Mouse (Mus musculus) adrenal gland, adult 2 months (tissue): ENCODE data around the gene Pigb. TPM values are rescaled to one million over a fixed set of nuclear protein-coding genes. Genes with fewer than 3 reads are reported as not detected.
A peak's percentile ranks its signal among the peaks of the same experiment; 100 is the strongest.
"Not testable (repeated sequence)": the region's sequence is repeated elsewhere in the genome, so short reads cannot be mapped to it uniquely, and the experiment has no call there.

ENCODE experiments used
- DNase-seq: peaks from one replicate; pipeline ENCODE4 v3.0.0; 2021
- long read RNA-seq: library from polyadenylated mRNA; stranded (forward); transcript quantifications from one replicate; pipeline ENCODE4 v2.0.0, GENCODE M21; 2021
- polyA plus RNA-seq: library from polyadenylated mRNA; depleted of rRNA; stranded (reverse); fragments of >200 nt; gene quantifications from 2 replicates; pipeline ENCODE4 v1.2.3, GENCODE M21; 2012; rRNA removed
- total RNA-seq, 2 experiments: library from RNA; stranded (reverse); gene quantifications; 2 replicates each; pipeline ENCODE4 v1.2.3; 2021

The Pigb gene
- 10 to 100 TPM; 13.3 to 14.7 TPM for total RNA-seq
- 7.2 and 9.6 TPM in 2 replicates for polyA plus RNA-seq
- long read RNA-seq, partial matches to known transcripts = 1 of 2 reads
- long read RNA-seq, other reads (novel, unspliced or antisense) = 0 of 2 reads

DNA sequence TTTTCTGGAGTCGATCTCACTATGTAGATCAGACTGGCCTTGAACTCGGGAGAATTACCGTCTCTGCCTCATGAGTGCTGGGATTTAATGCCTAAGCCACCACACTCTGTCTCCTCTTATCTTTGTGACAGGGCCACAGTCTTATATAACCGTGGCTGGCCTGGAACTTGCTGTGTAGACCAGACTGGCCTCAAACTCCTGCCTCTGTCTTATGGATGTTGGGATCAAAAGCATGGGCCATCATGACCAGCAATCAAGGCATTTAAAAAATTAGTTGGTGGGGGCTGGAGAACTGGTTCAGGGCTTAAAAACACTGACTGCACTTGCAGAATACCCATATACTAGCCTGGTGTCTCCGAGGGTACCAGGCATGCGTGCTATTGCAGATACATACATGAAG, at the start of gene Pigb:
Gene Pigb, minus strand, starts transcription at position 299 of the 400 bp plus-strand sequence.
- DNase-seq = no peak

DNA sequence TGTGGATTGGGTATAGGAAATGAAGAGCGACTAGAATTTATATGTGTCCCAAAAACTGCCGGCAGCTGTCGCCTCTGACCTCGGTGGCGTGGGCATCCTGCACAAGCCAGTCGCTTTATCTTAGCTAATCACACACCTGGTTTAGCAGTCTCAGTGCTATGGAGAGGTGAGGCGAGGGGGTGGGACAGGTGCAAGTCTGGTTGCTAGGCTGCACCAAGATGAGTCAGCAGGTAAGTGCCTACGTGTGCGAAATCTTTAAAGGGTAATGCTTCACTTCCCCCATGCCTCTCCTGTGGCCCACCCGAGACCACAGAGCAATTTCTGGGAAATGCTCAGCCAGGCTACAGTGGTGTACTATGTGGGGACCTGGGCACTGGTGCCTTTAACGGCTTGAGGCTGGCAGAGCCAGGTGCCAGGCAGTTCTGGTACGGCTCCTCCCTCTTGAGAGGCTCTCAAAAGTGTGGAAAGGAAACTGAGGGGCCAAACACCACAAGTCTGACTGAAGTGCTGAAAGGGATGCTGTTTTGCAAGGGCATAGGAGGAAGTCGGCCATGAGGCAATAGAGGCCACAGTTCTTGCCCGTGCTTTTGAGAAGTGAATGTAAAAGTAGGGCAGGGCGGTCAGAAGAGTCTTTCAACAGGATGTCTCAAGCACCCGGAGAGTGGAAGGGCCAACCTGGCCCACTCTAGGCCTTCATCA, 49.2 kb upstream of the Pigb start:
- no peak for DNase-seq

DNA sequence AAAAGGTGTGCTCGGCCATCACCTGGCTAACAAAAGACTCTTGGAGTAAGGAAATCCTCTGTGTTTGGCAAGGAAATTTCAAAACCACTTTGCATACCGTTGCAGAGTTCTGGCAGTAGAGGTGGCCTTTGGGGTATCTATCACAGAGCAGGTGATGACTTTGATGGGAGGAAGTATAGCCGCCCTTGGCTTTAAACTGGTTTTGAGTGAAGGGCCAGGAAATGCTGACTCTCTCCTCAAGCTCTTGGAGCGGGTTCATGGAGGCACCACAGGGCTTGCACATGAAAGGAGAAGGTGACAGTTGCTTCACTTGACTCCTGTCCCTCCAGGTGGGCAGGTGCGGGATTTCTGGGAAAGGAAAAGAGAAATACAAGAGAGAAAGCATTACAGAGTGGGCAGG, 47.4 kb upstream of the Pigb start:
- no peak for DNase-seq

DNA sequence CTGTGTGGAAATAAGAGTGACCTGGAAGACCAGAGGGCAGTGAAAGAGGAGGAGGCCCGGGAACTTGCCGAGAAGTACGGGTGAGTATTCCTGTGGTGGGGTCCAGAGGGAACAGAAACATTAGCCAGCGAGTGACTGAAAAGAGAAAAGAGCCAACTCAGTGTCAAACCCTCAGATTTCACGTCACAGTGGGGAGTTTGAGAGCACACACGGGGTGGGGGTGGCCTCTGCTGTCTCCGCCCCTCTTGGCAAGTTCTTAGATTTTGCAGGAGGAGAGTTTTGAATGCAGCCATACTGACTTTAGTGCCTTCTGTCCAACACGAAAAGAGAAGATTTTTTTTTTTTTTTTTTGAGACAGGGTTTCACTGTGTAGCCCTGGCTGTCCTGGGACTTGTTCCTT, 46.9 kb upstream of the Pigb start:
- no peak for DNase-seq

DNA sequence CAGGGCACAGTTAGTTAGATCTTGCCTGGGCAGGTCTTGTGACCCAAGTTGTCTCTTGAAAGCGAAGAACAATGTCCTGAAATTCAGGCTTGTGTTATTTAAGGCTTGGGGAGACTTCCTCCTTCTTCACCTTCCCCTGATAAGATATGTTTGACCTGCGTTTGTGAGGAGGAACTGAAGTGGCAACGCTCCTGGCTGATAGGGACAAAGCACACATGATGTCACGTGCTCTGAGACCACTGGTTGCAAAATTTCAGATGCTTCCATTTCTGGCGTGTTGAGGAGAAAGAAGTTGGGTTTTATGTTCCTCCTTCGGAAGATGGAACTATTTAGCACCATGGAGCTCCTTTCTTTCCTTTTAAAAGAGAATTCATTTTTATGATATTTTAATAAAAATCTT, 45.7 kb upstream of the Pigb start:
- no peak for DNase-seq

DNA sequence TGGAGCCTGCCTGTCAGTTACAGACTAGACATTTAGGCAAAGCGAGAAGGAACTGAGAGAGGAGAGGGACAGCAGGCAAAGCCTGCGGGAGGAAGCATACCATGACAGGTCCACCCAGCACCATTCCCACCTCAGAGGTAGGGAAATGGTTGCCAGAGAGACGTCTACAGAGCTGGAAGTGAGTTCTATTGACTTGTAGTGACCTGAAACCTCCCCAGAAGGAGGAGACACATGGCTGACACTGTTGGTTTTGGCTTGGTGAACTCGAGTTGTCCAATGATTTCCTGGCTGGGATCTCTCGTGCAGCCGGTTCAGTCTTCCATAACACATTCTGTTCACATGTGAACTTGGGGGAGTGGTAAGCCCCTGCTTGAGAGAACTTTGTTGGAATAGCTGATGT, 43.8 kb upstream of the Pigb start:
- no peak for DNase-seq

DNA sequence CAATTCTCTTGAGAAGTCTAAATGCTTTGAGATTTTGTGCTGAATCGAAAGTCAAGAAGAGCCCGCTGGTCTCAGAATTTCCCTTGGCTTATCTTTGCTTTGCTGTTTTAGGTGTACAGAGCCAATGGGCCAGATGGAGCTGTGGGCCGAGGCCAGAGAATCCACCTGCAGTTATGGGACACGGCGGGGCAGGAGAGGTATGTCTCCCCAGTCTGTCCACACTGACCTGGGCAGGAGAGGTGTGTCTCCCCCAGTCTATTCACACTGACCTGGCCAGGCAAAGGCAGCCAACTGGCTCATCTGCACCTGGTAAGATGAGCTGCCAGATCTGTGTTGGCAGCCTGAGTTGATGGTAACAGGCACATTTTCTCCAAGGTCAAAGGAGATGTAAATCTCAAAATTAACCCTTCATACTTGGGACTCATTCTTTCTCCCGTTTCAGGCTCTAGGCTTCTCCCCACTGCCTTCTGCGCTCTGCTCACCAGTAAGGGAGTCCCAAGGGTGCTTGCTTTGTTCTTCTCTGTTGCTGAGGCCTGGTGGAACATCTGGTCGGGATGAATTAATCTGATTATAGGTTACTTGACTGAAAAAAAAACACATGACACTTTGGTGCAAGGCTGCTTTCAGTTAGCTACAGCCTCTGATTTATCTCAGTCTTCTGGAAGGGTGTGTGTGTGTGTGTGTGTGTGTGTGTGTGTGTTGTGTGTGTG, 42.3 kb upstream of the Pigb start:
- no peak for DNase-seq

DNA sequence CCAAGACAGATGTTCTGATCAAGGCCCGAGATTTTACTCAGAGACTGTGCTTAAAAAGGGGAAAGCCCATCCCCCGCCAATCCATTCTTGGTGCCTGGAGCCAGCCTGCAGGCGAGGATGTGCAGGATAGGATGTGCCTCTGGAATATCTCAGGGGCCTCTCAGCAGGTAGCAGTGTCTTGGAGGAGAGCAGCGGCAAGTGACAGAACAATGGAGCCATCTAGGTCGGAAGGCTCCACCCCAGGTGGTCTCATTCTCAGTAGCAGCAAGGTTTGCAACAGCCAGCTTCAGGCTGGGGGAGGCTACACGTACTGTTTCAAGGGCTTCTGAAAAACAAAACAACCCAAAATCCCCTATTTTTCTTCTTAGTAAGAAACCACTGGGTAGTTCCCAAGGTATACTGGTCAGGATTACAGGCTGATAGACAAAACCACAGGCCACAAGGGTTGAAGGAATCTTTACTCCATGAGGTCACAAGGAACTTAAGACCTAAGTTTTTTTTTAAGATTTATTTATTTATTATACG, 39.7 kb upstream of the Pigb start:
- no peak for DNase-seq

DNA sequence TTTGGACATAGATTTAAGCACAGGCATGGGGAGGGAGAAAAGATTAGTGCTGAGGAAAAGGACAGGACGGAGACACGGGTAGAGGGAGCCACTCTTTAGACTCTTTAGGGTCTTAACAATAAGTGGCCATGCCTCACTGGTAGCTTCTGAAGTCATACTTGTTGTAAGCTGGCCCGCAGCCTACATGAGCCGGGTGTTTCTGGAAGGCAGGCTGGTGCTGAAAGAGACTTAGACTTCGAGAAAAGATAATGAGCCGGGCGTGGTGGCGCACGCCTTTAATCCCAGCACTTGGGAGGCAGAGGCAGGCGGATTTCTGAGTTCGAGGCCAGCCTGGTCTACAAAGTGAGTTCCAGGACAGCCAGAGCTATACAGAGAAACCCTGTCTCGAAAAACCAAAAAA, 39.2 kb upstream of the Pigb start:
- DNase-seq = not testable (repeated sequence)

DNA sequence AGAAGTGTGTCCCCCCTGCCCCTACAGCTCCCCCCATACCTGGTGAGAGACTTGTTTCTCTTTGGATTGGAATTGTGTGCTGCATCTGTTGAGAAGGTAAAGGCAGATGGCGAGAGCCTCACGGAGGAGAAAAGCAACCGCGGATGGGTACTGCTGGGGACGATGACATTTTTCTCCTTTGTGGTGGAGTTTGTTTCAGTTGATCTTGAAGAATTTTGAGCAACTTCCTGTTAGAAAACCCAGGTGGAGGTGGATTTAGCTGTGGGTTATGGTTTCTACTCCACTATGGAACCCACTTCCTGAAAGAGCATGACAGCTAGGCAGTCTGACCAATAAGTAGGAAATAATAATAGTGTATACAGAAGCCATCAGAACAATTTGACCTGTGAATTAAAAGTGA, 33.0 kb upstream of the Pigb start:
- DNase-seq = no peak

DNA sequence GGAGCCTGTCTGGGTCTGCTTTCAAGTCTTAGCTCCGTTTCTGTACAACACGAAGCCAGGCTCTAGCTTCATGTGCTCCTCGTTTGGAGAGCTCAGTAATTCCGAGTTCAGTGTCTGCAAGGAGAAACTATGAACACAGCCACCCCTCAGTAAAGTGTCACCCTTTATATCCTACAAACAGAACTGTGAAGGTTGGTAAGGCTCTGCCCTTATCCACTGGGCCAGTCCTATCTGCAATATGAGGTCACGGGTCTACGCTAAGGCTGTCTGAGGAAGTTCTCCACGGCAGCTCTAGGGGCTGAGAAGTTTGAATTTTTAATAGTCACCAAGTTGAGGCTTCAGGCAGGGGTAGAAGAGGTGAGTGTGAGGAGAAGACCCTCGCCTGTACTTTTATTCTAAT, 32.2 kb upstream of the Pigb start:
- no peak for DNase-seq

DNA sequence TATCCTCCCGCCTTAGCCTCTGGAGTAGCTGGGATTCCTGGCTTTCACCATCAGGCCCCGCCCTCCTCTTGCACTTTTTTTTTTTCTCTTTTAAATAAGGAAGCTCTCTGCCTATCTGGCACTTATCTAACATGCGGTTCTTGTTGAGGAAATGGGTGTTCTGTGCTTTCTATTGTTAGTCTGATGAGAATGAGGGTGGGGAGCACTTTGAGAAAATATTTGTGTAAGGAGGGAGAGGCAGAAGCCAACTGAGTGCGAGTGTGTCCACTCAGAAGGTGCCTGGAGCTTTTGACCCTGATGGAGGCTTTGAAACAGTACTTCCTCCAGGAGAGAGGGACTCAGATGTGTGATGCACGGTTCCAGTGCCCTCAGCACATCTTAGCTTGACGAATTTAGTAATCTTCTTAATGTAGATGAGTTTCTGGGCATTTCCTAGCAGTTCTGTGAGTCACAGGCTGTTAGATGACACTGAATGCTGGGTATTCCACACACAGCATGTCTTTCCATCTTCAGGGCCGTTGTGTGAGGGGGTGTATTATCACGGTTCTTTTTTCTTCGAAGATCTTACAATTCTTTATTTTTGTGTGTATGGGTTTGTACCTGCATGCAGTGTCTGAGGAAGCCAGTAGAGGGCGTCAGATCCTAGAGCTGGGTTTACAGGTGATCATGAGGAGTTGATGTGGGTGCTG, 30.9 kb upstream of the Pigb start:
- no peak for DNase-seq

DNA sequence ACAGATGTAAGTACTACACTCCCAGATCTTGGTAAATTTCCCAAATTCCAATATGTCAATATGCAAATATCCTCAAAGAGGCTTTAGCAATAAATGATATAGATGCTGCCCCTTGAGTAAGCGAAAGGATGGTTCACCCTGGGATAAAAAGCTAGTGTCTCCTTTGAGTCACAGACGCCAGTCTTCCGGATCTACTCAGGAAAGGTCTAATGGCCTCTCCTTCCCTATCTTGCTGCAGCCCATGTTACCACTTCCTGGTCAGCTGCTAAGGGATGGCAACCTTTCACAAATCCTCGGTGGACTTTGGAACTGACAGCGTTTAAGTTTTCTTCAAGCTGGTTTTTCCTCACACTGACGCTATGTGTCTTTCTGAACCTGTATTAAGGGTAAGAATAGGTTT, 28.5 kb upstream of the Pigb start:
- DNase-seq = no peak

DNA sequence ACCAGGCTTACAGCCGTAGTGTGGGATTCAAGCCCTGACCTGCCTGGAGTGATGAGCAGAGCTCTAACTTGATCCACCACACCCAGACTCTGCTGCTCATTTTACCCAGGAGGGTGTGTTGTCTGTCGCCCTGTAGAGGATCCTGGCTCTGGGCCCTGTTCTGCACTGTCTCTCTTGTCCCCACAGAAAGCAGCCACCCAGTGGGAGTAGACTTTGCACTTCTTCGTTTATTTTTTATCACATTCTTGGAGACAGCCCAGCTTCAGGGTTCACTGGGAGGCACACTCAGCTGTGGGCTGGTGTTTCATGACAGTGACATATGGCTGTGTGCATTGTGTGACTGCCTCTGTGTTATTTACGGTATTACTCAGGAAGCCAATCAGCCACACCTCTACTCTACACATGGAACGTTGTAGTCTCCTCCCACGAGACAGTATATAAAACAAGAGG, 28.1 kb upstream of the Pigb start:
- DNase-seq = no peak

DNA sequence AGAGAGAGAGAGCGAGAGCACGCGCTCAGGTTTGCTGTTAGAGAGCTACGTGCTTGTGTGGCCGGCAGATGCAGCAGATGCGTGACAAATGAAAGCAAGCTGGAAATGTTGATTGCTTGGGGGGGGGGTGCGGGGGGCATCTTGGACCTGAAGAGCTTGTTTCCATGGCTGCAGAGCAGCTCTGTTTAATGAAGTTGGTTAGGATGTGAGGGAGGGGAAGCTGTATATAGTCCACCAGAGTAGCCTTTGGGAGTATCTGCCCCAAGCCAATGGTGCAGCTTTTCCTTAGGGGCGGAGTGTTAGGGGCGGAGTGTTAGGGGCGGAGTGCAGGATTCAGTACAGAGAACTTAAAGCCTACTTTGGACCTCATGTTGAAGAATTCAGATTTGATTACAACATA, 26.9 kb upstream of the Pigb start:
- no peak for DNase-seq

DNA sequence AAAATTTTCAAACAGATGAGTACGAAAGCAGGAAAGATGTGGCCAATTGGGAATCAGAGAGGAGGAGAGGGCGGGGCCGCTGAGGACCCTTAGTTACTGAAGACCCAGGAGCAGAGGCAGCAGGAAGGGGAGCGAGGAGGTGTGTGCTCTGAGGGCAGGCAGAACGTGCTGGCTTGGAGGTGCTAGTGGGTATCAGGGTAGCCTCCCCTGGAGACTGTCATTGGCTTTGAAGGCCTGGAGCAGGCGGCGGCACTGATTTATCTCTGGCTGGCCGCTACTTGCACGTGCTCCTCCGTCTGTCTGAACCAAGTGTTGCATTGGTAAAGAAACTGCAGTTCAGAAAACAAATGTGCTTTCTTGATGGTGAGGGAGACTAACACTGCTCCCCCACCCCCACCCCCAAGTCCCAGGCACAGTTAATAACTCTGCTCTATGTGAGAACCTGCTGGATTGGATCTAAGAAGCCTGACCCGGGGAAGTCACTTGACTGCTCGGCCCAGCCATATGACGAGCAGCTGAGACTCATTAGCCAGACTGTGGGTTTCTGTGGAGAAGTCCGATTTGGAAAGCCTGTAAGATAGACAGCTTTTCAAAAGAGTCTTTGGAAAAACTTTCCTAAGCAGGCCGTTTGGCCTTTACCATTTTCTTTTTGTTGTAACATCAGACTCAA, 23.6 kb upstream of the Pigb start:
- peak; percentile 68 for DNase-seq

DNA sequence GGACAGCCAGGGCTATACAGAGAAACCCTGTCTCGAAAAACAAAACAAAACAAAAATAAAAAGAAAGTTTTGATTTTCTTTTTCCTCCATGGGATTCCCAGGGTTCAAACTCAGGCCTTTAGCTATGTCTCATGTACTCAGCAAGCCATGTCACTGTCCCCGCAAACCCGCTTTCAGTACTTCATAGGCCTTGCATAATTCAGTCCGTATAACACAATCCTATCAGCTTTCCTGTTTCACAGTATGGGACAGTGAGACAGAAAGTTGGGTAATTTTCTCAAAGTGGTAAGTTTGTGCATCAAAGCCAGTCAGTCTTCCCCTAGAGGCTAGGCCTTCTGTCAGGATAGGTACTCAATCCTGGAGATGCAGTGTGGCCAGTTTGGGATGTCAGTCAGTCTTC, 19.0 kb upstream of the Pigb start:
- no peak for DNase-seq

DNA sequence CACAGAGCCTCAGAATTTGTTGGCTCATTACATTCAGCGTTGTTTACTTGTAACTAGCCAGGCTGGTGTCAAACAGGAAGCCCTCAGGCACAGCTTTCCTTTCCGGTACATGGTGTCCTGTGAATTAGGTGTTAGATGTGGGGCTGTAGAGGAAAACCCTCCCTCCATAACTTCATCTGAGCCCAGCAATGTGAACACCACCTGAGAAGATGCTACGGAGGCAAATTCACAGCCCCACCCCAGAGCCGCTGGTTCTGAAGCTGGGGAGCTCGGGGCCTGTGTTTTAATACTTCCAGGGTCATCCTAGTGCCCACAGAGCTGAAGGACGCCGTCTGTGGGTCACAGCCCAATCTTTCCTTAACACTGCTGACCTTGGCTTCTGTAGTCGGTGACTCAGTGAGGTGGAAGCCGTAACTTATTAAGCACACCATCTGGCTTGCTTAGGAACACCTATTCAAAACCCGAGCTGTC, 15.3 kb upstream of the Pigb start:
- peak; percentile 83 for DNase-seq

DNA sequence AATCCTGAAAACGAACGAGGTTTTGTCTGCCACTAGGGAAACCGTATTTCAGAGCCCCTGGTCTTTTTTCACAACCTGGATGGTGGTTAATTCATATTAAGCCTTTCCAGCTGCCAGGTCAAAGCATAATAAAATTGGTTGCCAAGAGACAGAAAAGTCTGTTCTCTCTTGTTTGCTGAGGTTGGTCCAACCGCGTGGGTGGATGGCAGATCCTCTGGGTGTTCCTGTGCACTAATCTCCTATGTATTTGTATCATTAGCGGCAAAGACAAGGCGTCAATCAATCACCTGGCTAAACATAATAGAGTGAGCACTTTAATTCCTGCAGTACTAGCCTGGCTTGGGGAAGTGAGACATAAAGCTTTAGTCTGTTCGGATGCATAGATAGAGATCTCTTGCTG, 10.4 kb upstream of the Pigb start:
- DNase-seq = no peak

DNA sequence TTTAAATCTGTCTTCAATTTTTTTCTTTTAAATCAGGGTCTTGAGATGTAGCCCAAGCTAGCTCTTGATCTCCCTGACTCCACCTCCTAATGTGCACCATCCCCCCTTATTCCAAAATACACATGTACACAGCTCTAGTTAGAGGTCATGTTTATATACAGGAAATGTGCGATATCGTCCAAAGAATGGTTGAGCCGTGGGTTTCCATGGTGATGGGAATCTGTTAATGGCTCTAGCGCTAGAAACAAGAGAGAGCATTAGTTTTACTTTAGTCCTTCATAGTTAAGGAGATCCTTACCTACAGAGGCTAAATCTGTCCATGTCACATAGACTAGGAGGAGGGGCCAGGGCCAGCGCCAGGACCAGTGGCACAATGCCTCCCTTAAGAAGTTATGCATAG, 9.7 kb upstream of the Pigb start:
- no peak for DNase-seq

DNA sequence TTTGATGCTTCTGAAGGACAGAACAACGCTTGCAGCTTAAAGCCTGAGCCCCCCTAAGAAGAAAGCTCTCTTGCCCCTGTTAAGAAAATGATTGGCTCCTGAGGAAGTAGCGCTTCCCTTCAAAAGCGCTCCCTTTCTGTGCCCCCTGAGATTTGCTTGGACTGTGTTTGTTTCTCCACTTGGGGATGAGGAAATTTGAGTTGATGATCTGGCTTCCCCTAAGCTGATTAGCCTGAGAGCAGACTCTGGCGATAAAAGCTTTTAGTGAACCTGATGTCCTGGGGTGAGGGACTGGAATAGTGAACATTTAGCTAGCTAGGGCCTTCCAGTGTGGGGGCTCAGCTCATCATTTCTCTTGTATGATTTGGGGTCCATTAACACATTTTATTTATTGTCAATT, 8.7 kb upstream of the Pigb start:
- DNase-seq = no peak

DNA sequence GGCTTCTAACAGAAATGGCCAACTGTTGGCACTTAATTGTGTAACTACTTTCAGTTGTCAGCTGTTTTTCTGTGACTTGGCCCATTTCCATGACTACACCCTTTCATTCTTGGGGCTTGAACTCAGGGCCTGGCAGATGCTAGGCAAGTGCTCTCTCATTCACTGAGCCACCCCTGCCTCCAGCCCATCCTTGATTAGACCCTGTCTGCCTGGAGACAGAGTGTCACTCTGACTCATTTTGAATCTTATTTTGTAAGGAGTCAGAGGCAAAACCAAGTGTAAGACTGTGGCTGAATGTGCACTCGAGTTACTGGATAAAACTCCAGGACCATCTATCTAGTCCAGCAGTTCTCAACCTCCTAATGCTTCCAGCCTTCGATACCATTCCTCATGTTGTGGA, 7.7 kb upstream of the Pigb start:
- no peak for DNase-seq
